Mouse (Mus musculus) megakaryocyte, adult 5-6 weeks (primary cell): ENCODE data around the gene Itga3. TPM values are rescaled to one million over a fixed set of nuclear protein-coding genes. Genes with fewer than 3 reads are reported as not detected.

Experiments used
- ATAC-seq: 2 replicates; pipeline ENCODE4 v1.8.0; 2016; ENCODE audit warnings: mild to moderate bottlenecking, inconsistent platforms; ENCODE audit not compliant: poor library complexity, severe bottlenecking
- total RNA-seq, 2 experiments: library from RNA; stranded (forward) in 1 of 2; stranded (reverse) in 1 of 2; fragments of 153-499, 151-499 nt in 1 of 2; fragments of 221-1000, 200-1000 nt in 1 of 2; gene quantifications; 2 replicates each; pipeline versions ENCODE4 v1.2.3 to v1.2.4; 2015 to 2017

The Itga3 gene
- total RNA-seq, 2 experiments from 2014 or later: 0.09 TPM; not detected in 1

DNA sequence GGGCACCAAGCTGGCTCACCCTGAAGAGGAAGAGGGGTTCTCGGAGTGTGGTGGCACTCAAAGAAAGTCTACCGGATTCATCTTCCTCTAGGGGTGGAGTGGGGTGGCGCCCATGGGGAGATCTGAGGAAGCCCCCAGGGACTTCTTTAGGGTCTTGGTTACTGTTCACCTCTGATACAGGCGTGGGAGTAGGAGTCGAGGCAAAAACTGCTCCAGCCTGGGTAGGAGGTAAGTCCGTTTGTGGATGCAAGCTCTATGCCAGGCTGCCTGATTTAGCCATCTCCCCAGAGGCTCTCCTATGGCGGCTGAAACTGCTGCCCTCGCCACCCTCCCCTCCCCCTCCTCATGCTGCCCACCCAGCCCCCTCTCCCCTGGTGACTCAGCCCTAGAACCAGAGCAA is 4.5 kb downstream of the Itga3 start:
- ATAC-seq: no peak

DNA sequence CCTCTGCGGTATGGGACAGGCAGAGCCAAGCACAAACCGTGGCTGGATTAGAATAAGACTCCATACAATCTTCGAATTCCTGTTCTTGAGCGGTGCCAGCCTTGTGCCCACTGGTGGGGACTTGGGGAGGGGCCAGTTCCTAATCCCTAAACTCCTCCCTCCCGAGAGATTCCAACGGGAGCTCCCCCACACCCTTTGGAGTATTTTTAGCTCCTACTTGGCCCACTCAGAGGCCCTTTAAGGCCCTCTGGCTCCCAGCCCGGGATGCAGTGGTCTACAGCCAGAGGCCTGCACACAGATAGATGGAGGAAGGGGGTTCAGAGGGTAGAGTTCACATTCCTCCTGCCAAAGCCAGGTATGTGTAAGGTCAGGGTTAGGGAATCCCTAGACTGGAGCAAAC is 5.3 kb downstream of the Itga3 start:
- ATAC-seq: no peak

DNA sequence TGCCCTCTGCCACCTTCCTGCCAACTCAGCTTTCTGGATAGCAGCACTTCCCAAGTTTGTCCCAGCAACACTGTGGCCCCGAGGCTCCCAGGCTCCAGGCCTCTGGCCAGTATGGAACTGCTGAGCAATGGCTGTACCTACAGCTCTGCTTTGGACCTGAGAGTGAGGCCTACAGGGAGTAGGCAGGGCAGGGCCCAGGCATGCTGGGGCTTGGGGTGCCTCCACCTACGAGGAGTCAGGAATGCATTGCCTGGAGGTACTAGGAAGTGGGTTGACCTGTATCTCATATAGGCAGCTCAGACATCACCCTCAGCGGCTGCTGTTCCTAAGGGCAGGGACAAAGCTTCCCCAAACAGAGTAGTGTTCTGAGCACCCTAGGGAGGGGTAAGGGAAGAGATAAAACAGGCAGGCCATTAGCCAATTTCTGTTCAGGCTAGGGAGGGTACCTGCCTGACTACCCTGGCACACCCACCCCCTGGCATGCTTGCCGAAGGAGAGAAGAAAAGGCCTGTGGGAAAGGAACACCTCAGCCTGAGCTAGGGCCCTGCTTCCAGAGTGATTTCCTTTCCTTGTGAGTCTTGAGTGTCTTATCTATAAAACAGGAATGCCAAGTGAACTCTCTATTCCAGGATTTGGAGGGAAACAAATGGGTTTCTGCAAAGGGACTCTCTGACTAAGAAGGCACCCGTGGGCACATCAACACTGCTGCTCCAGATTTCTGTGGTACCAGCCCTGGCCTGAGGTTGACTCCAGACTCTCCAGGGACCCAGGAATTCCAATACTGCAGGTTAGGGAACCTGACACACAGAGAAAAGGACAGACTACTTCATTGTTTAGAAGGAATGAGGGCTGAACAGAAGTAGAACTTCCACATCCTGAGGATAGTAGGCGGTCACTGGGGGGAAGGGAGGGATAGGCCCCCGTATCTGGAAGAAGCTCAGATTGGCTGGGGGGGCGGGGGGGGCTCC is 6.2 kb downstream of the Itga3 start:
- no peak for ATAC-seq

DNA sequence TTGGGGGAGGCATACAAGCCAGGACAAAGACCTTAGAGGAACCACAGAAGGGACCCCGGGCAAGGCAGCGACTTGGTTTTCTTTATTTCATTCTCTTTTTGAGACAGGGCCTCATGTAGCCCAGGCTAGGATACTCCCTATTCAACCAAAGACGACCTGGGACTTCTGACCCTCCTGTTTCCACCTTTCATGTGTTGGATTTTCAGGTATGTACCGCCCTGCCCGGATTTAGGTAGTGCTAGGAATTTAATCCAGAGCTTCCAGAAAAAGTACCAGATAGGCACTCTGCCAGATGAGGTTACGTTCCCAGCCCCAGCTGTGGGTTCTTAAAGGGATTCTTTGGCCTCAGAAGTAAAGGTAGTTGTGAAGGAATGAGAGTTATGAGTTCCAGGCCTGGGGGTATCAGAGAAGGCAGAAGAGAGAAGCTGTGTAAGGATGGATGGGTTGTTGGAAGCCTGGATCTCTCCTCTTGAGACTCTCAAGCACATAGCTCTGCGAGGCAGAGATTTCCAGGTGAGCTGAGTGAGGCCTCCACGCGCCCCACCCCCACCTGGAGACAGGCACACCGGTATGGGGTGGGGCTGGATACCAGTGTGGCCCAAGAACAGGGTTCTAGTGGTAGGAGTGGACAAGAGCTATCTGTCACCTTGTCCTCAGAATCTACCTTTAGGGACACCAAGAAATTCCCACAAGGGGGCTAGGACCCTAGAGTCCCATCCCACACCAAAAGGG is 7.2 kb downstream of the Itga3 start:
- no peak for ATAC-seq

DNA sequence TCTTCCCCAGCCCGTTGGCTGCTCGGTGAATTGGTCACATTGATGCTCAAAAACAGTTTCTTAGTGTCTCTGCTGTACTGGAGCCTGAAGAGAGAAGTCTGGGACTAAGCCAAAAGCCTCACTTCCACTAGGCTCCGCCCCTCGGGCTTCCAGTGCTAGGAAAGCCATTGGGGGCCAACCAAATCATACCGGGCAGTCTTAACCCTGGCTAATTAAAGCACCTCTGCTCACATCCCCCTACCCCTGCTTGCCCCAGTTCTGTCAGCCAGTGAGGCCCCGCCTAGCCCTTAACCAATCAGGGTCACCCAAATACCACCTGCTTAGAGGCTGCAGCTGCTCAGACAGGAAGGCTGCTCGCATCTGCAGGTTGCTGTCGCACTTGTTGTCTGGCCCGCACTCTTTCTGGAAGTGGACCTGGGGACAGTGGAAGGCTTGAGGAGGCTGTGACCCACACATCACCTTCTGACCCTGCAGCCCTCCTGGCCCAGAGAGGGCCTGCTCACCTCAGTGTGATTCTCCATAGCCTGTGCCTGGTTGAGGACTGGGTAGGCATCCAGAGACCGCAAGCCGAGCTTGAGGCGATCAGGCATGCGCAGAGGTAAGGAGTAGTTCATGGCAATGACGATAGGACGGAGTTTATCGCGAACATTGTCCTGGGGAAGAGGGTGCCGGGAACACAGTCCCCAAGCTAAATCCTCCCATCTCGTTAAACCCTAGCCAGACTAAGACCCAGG is 19.7 kb downstream of the Itga3 start:
- no peak for ATAC-seq

DNA sequence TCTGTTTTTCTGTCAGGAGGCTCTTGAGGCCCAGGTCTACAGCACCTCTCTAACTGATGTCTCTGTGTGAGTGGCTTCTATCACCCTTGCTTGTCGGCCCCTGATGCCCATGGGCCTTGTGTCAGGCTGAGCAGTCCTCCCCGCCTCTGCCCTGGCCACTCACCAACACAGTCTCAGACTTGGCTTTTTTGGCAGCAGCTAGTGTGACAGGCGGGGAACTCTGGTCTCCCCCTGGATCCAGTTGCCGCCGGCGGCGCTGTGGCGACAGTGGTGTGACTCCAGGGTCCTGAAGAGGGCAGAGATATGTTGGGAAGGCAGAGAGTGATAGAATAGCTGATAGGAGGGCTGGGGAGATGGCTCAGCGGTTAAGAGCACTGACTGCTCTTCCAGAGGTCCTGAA is 23.5 kb downstream of the Itga3 start:
- ATAC-seq: no peak

DNA sequence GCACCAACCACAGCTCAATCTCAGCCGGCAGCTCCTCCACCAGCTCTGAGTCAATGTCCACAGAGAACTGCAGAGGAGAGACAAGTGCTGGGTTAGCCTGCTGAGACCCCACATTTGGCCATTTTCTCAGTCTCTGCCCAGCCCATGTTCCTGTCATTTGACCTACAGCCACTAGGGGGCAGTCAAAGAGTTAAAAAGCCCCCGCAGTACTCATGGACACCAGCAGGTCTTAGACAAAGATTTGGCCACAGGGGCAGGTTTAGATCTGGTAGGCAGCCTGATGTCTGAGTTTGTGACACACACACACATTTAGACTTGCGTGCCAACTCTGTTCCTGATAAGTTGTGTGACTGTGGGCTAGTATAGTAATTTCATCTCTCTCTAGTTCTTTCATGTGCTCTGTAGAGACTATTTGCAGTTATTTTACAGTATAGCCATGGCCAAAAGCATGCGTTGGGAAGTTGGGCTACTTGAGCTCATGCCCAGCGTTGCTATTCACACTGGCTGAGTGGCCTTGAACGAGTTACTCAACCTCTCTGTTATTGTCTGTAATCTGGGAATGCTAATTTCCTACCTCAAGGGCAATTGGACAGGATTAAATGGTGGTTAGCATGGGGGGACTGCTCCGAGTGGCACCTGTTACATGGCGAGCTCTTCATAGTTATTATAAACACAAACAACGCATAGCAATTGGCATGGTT is 29.5 kb downstream of the Itga3 start:
- ATAC-seq: peak; percentile 84

DNA sequence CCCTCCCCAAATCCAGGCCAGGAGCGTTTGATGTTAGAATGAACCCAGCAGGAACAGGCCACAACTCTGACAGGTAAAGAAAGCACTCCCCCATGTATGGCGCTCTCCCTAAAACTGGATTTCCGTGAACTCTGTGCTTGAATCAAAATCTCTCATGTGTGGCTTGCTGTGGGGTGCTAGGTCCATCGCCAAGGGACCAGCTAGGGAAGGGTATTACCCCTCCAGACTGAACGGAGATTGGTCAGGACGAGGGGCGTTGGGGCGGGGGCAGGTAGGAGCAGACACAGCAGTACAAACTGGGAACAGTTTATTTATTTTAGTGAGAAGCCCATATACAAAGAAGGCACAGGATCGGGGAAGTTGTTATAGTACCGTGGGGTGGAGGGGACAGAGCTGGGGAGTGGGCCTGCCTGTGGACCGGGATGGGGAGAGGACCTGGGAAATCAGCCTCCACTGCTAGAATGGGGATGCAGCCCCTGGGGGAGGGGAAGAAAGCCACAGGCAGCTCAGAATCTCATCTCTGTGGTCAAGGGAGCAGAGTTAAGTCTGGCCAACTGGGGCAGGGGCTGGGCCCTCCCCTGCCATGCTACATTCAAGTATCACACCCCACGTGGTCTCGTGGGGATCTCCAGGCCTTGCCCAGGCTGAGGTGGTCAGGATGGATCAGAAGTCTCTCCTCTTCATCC is 32.3 kb downstream of the Itga3 start:
- no peak for ATAC-seq

DNA sequence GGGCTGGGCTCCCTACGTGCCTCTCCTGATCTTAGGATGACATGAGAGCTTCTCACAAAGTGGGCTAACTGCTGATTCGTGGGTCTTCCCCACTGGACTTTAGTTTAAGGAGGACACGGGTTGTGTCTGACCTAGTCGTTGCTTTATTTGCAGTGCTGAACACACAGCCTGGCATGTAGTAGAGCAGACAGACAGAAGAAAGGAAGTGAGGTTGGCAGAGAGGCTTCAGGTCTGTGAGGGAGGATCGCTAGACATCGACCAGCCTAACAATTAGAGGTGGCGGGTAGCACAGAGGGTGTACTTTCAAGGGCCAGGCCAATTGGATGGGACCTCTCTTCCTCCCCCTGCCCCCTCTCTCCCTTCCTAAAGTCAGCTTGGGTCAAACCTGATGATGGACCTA is 33.0 kb downstream of the Itga3 start:
- no peak for ATAC-seq

DNA sequence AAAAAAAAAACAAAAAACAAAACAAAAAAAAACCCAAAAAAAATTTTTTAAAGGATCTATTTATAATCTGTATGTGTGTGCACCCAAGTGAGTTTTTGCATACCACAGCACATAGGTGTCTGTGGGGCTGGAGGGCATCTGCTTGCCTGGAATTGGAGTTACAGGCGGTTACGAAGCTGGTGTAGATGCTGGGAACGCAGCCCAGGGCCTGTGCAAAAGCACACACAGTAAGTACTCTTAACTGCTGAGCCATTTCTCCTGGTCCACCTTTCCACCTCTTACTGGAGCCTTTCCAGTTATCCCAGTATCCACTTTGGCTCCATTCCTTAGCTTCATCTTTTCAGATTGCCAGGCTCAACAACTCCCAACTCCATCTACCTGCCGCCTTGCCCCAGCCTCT is 33.5 kb downstream of the Itga3 start:
- no peak for ATAC-seq

DNA sequence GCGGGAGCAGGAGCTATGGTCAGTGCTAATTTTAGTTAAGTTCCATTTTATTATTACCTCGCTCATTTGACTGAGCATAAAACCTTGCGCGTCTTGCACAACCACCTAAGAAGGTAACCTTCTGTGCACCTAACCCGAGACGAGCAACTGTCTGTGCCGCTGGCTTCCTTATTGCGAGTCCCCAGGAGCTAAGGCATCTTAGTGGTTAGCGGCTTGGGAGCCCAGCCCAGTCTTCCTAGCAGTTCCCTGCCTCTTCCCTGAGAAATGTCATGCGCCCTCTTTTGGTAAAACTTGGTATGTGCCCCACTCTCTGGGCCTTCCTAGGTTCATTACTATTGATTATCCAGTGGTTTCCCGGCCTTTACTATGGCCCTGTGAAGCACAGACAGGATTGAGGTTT is 34.5 kb downstream of the Itga3 start:
- ATAC-seq: peak; percentile 48

DNA sequence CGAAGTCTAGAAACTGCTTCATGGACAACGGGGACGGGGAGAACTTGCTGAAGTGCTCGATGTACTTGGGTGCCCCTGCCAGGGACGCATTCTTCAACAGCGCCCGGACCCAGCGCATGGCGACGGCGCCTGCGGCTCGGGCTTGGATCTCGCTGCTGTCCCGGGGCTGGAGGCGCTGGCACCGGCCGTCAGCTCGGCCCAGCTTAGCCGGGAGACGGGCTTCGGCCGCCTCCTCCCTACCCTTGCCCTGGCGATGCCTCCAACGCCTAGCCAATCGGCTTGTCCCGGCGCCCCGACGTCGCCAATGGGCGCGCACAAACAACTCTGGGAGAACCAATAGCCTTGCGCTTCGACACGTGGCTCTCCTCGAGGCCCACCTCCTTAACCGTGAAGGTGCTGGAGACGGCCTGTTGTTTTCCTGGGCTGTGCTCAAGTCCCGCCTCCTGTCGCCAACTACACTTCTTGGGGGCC is 35.4 kb downstream of the Itga3 start, which contains the start of gene Pdk2:
Gene Pdk2, minus strand, starts transcription at position 216 of the 471 bp plus-strand sequence.
- peak; percentile 97 for ATAC-seq

DNA sequence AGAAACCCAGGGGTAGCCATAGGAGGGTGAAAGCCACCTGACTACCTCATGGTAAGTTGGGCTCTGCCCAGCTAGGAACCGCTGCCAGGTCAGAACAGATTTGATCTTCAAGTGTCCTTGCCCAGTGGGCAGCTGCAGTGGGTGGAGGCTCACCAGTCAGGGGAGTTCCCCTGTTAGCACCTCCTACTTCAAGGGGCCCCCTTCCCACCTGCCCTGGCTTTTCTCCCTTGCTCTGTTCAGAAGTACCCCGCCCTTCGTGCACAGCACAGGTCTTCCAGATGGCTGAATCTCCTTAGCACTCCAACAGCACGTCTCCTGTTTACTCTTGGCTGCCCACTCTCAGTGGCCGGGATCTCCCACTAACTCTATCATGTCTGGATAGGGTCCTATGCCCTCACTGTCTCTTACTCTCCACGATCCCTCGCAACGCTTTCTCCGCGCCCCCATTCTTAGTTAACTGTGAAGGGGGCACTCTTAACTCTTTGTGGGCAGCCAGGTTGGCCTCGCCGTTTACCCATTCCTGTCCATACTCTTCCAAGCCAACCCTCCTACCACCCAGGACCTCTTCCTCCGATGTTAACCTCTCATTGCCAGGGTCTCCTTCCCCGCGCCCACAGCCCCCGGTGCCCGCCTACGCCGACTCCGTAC is 36.0 kb downstream of the Itga3 start:
- ATAC-seq: peak; percentile 4; the same call in 1 of the 2 replicates

DNA sequence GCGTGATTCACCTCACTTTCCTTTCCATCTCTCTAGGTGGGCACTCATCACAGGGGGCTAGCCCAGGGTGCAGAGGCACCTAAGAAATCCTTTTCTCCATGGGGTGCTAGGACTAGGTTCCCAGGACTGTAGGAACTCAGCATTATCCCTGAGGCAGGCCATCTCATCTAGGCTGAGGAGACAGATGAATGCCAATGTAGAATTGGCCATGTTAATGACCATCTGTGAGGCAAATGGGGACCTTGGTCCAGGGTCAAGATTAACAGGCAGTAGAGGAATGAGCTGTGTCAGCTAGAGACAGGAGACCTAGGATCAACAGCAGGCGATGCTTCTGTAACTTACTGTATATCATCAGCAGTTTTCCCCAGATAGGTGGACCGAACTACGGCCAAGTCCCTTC is 36.8 kb downstream of the Itga3 start:
- no peak for ATAC-seq

DNA sequence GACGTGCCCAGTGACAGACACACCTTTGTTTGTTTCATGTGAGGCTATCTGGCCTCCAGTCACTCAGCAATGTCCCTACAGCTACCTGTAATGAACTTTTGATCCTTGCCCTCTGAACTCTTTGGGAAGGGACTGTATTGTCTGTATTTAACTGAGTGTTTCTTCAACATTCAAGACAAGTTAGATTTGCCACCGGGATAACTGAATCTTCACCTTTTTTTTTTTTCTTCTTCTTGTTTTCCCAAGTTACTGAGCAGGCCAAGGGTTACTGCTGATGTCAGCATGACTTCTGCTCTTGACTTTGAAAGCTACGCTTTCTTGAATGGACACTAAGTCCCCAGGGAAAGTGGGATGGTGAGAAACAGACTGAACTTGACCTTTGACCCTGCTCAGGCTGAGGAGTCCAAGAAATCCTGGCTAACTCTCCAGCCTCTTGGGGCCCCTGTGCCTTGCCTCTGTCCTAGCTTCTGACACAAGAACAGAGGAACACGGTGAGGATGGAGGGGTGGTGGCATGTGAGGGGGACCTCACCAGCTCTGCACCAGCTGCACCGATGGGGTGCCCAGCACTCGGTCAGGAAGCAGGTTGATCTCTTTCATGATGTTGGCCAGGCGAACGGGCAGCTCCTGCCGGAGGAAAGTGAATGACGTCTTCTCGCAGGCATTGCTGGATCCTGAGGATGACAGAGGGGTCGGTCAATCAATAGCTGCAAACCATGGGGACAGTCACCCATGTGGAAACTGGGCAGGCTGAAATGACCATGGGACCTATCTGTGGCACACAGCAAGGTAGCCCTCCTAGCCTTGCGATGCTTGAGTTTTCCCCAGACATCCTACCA is 37.6 kb downstream of the Itga3 start:
- ATAC-seq: no peak

DNA sequence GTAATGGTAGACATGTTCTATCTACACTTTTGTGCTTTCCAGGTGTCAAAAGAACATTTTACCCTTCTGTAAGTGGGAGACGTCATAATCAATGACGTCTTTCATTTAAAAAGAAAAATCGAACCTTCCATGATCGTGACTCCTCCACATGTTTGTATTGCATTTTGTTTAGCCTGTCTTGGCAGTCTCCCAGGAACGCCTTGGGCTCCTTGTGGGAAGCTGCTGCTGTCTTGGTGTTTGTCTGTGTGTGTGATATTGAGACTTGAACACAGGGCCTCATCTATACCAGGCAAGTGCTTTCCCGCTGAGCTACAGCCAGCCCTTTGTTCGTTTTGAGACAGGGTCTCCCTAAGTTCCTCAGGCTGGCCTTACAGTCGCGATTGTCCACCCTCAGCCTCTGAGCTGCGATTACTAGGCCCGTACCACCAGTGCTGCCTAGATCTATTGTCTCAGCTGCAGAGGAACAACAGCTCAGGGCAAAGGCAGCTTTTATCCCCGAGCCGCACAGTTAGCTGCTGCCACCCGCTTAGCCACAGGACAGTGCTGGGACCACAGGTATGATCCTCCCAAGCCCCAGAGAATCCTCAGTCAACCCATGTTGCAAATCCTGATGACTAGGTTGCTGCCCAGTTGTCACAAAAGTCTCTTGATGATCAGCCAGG is 38.3 kb downstream of the Itga3 start:
- ATAC-seq: no peak

DNA sequence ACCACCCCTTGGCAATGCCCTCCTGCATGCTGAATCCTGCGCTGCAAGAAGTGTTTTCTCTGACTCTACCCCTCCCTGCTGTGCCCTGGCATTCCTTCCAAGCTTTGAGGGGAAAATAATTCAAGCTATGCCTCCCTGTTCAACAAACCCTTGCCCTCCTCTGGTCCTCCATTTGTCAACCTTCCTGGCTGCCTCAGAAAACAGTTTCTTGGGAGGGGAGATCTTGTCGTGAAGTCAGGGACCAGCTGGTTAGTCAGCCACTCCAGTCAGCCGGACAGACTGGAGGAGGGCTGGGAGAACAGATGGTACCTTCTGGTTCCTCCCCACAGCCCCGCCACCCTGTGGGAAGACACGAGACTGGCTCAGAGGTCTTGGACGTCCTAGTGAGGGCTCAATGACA is 39.3 kb downstream of the Itga3 start:
- ATAC-seq: no peak

DNA sequence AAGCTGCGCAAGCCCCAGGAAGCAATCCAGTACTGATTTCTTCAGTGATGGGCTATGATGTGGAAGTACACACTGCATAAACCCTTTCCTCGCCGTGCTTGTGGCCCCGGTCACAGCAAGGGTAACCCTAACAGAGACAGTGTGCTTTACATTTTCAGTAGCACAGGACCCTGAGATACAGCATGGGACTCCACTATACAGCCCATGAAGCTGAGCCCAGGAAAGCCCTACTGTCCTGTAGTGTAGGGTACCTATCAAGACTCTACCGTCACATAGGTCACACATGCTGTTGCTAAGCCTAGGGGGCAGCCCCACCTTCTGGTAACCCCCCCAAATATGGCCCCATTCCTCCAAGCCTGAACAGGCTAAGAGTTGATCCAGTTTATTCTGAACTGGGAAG is 40.1 kb downstream of the Itga3 start:
- no peak for ATAC-seq
